Mouse (Mus musculus) cerebellum, adult 2 months (tissue): ENCODE measurements at regions not wholly inside any gene's neighbourhood (a gene's known extent, or its start where the extent isn't known, plus 50 kb on each side); places are given as distances from the start of the nearest gene placed in this dataset.

Experiments used
- CTCF ChIP-seq: fragments of 200-500 bp; IDR thresholded peaks from 2 replicates; pipeline ENCODE4 v1.5.1; 2011; ENCODE audit warnings: low read depth, mild to moderate bottlenecking, control low read depth, low read length, moderate library complexity, borderline replicate concordance; ENCODE audit not compliant: insufficient read depth
- POLR2A ChIP-seq: fragments of 200-500 bp; IDR thresholded peaks from 2 replicates; pipeline ENCODE4 v1.6.1; 2011; ENCODE audit warnings: low read length, control low read depth, borderline replicate concordance; ENCODE audit not compliant: insufficient read depth

DNA sequence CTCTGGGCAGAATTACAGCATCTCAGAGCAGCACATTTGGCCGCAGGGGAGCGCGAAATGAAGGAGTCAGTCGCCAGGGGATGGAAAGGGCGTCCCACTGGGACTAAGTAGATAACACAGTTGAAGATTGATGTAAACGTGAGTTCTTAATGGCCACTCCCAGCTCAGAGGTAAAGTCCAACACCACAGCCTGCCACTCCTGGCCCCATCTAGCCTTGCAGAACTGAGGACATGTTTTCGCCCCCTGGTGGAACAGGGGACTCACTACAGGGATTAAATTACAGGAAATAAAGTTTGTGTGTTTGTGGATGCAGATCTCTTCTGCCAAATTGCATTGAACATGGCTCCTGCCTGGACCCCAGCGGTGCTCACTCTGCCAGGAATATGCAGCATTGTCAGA, 76.7 kb upstream of the Shisa3 start:
- TF ChIP-seq POLR2A (no peak), CTCF (peak; percentile 48; the same call in 1 of the 2 replicates)
